Mouse (Mus musculus) erythroblast, embryonic 14.5 days (primary cell): Measurements from ENCODE around the gene Syn3.

Experiments used
- GATA1 ChIP-seq: IDR thresholded peaks from 2 replicates; pipeline ENCODE4 v1.6.1; 2012; ENCODE audit warnings: low read length, inconsistent platforms, mixed read lengths
- TAL1 ChIP-seq: IDR thresholded peaks from 3 replicates; pipeline ENCODE4 v1.6.1; 2012; ENCODE audit warnings: low read length, inconsistent platforms, mixed read lengths

GRCm38 (mm10) chr10:86341589-86341988, 157.1 kb downstream of the Syn3 start:
- TF ChIP-seq TAL1 (no peak), GATA1 (no peak)
